Mouse (Mus musculus) monocyte, adult 5-6 weeks (primary cell): Measurements from ENCODE around the gene Tgoln1. TPM values are rescaled to one million over a fixed set of nuclear protein-coding genes. Genes with fewer than 3 reads are reported as not detected.

Source experiments
- ATAC-seq: fragments of 153-309, 156-312 bp; replicated peaks from 2 replicates; pipeline ENCODE4 v1.8.0; 2017; ENCODE audit warnings: mild to moderate bottlenecking; ENCODE audit not compliant: low TSS enrichment, insufficient number of reproducible peaks, severe bottlenecking, poor library complexity, low FRiP score
- total RNA-seq: library from RNA; stranded (forward); fragments of 200-1000, 200-491, 200-594 nt; gene quantifications from 3 replicates; pipeline ENCODE4 v1.2.3, GENCODE M21; 2017

Gene Tgoln1
- total RNA-seq, 1 experiment from 2014 or later: 123 TPM

DNA sequence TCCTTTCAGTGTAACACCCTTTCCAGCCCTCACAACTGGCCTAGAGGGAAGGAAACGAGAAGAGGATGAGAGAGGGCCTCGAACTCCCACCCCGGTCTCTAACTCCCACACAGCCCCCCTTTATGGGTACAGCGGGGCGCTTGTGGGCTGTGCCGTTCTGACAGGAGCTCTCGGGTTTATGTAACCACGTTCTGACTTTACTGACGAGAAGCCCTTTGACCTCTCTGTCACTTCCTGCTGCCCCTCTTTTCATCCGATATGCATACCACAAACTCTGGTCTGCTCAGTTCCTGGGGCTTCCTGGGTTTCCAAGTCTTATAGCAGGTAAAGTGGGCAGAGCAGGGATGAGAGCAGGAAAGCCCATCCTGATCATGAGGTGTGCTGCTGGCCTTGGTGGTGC, 17.5 kb upstream of the Tgoln1 start:
- ATAC-seq: no peak

DNA sequence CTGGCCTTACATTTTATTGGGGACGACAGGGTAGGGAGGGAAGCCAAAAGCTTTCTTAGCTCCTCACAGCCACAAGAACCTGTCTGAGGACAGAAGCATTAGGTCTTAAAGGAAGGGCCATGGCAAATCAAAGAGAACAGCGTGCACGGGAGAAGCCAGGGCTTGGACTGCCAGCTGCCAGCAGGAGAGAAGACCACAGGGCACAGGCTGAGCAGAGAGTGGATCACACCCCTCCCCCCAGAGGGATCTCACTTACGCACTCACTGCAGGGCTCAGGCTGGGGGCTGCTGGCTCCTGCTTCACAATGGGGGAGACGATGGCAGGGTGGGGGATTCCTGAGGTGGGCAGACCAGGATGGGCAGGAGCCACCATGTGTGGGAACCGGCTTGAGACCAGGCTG, 14.9 kb upstream of the Tgoln1 start:
- ATAC-seq: no peak

DNA sequence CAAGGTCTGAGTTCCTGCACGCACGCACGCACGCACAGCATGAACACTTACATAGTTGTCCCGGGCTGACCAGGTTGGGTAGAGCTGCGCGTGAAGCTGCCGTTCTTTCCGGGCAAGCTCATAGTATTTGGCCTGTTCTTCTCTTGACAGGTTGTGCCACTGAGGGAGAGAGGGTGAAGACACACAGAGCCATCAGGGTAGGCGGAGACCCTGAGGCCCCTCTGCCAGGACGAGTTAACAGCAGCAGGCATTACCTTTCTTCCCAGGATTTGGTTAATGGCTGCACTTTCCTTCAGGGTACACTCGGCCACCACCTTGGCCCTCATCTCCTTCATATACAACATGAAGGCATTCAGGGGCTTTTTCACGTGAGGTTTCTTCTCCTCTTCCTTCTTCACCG, 14.2 kb upstream of the Tgoln1 start:
- ATAC-seq: no peak

DNA sequence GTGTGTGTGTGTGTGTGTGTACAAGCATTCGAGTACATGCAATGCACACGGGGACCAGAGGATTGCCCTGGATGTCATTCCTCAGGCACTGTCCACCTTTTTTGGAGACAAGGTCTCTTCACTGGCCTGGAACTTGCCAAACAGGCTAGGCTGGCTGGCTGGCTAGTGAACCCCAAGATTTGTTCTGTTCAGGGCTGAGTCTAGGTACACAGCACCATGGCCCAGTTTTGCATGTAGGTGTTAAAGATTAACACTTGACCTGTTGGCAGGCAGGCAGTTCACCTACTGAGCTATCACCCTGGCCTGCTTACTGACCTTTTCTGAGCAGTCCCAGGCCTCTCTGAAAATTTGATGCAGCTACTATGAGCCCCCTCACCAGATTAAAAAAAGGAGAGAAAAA, 13.6 kb upstream of the Tgoln1 start:
- no peak for ATAC-seq

DNA sequence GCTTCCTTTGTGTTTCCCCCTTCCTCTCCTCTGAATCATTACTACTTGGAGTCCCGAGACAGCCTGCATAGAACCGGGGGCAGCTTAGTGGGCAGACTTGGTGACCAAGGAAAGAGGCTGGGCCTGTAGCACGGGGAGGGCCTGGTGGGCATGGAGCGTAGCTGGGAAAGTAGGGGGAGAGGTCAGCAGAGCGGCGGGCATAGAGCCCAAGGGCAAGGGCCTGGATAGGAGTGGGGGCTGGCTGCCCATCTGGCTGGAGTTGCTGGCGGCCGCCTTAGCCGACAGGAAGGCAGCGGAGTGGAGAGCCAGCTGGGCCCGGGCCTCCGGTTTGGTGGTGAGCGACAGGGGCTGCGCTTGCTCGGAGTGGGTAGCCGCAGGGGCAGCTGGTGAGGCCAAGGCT, 10.5 kb upstream of the Tgoln1 start:
- no peak for ATAC-seq

DNA sequence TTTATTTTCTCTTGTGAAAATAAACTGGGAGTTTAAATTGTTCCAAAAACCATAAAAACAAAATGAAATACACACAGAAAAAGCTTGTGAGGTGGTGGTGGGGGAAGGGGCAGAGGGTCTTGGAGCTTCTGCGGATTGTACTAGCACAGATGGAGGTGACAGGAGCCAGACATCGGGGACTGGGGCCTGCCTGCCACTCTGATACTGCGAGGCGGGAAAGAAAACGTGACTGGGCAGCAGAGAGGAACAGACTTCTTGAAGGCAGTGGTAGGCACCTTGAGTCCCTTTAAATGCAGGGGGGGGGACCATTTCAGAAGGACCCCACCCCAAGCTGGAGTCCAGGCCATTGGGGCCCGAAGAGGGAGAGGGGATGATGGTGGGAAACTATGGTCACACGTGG, 9.6 kb upstream of the Tgoln1 start:
- no peak for ATAC-seq

DNA sequence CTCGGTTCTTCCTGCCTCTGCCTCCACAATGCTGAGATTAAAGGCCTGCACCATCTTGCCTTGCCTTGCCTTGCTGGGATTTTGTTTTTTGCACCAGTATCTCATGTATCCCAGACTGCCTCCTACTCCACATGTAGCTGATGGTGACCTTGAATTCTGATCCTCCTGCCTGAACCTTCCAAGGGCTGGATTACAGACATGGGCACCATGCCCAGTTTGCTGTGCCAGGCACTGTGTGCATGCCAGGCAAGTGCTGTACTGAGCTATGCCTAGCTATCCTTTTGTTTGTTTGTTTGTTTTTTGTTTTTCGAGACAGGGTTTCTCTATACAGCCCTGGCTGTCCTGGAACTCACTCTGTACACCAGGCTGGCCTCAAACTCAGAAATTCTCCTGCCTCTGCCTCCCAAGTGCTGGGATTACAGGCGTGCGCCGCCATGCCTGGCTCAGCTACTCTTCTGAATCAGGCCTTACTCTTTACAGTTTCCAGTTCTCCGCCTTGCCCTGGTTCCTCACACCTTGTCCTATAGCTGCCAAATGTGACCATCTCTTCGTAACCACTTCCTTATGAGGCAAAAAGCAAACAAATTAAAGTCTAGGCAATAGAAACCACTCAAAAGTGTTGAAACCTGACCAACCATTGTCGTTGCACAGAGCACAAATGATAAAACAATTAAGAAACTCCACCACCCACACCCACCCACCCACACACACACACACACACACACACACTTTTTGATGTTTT, 7.0 kb upstream of the Tgoln1 start:
- ATAC-seq: peak; percentile 66

DNA sequence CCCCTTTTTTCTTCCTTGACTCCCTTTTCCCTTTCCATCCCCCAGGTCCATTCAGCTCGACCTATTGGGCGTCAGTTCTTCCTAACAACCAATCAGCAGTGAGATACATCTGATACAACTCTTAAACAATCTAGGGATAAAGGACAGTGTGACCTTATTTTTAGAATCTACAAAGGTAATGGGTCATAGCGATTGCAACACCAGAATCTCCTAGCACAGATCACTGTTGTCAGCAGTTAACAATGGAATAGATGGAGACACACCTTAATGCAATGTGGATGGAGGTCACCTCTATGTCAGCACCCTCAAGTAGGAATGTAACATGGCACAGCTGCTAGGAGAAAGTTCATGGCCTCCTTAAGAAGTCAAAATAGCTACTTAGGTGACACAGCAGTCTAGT, 6.1 kb upstream of the Tgoln1 start:
- ATAC-seq: no peak

DNA sequence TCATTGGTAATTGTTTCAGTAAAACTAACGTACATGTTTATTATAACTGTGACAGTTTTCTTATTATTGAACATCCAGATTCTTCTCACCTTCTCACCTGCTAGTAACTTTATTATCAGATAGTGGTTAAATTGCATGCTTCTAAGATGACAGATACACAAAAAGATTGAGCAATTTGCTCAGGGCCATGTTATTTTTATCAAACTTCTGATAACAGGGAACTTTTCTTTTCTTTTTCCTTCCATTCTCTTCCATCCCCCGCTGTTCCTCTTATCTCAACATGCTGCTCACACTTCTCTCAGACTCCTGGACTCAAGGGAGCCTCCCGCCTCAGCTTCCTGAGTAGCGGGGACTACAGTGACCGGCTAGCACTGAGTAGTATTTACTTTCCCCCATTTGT, 4.1 kb upstream of the Tgoln1 start:
- no peak for ATAC-seq

DNA sequence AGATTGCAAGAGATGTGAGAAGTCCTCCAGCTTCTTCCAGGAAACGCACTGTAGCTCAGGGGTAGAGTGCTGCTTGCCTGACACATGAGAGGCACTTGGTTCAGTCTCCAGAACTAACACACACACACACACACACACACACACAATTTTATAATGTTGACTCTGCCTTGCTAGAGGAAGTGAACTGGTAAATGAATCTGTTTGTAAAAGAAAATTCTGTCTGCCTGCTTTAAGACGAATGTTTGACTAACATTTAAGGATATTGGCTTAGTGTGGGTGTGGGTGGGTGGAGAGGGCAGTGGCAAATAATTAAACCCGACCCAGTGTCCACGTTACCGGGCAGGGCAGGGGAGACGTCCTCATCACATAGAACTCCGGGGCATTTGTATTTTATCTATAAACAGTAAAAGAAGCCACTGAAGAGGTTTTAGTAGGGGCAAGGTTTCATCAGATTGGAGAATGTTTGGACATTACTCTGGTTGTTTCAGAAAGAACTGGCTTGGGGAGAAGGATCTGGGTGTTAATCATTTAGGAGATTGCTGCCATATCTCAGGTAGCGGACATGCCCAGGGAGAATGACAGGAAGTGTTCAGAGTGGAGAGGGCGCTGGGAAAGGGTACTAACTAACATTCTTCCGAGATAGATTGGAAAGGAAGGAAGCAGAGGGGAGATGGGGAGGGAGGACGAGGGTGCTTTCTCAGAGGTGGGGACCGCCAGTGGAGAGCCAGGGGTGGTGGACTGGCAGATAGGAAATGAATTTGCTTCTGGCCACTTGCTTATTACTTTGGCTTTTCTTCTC, 3.1 kb upstream of the Tgoln1 start:
- no peak for ATAC-seq

DNA sequence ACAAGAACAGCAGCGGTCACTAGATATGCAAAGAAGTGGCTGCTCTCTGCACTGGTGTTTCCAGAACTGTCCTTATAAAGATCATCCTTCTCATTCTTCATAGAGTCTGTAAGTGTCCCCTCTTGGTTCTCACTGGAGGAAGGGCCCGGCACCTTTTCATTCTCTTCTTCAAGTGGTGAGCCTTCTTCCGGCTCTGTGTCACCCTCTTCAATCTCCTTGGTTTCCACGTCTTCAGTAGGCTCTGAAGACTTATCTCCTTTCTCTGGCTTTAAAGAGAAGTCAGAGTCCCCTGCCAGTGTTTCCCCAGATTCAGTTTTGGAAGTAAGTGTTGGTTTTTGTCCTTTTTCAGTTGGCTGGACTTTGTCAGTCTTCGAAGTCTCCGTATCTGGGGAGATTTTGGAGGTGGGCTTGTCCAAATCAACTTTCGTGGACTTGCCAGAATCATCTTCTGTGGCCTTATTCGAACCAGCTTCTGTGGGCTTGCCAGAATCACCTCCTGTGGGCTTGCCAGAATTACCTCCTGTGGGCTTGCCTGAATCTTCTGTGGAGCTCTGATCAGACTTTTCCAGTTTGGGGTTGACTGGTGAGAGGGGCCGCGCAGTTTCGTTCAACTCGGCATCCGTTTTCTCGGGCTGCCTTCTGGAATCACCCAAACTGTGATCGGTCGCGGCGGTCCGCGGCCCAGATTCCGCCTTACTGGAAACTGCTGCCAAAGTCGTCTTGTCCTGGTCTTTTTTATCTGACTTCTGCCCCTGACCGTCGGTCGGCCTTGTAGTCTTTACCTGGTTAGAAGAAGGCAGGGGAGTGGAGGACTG, 1.0 kb downstream of the Tgoln1 start:
- ATAC-seq: no peak

DNA sequence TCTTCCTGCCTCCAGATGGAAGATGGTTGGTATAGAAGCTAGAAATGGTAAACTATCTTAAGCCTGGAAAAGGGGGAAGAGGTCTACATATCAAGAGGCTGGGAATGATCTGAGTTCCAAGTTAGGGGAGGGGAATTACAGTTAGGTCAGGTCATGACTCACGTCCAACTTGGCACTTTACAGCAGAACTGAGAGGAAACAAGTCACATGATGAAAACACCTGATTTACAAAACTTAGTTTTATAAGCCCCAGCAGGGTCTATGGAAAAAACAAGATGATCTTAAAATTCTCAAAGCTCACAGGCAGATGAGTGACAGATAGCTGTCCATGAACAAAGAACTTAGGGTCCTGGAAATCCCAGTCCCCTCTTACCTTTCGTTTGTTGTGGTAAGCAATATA, 1.6 kb downstream of the Tgoln1 start:
- no peak for ATAC-seq

DNA sequence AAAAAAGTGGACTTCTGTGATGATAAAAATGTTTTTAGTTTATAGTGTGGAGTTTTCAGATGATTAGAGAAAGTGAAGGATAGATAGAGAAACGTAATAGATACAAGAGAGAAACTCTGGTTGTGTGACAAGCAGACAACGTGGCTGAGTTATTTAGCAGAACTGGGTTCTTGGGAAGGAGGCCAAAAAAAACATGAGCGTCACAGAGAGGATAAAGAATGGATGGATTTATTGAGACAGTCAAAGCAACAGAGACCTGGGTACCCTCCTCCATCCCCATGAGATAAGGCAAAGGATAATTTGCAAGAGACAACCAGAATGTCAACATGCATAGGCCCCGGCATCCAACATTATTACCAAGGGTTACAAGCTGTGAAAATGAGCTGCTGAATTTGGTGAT, 6.5 kb downstream of the Tgoln1 start:
- no peak for ATAC-seq

DNA sequence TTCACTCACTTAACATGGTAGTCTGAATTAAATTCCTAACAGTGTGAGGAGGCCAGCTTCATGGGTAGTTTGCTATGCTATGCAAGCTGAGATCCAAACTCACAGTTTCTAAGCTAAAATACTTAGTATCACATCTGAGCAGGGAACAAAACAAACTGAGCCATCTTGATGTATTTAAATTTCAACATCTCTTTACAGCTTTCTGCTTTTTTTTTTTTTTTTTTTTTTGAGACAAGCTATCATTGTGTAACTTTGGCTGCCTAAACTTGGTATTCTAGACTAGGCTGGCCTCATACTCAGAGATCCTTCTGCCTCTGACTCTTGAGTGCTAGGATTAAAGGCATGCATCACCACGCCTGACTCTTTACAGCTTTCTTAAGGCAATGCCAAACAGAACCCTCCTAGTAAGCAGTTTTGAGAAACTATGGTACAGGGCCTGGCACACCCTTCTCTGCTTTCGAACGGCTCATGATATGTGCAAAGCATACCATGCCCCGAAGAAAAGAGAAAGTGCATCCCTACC, 8.1 kb downstream of the Tgoln1 start:
- no peak for ATAC-seq

DNA sequence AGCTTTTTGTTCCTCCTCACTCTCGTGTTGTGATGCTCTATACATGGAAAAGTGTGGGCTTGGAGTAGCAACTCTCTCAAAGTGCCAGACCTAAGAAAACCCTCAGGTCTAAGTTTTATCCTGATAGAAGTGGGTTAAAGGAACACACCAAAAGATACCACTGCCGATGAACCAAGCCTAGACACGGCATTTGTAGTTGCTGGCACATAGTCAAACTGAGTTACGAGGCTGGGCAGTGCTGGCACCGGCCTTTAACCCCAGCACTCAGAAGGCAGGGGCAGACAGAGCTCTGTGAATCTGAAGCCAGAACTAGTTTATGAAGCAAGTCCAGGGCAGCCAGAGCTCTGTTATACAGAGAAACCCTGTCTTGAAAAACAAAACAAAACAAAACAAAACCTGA, 9.1 kb downstream of the Tgoln1 start:
- no peak for ATAC-seq

DNA sequence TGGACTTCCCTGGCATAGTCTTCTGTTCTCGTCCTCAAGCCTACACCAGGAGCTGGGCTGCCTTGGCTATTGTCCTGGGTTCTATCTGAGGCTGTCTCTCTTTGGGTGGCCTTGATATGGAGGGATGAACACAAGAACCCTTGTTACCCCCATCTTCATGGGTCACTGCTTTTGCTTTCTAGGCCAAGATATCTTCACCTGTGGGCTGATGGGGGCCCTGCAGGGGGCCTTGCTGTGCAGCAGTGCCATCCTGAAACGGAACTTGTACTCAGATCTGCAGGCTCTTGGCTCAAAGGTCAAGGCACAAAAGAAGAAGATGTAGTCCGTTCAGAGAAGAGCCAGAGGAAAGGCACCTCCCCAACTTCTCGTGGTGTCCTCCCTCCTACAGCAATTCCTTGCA, 9.7 kb downstream of the Tgoln1 start:
- no peak for ATAC-seq

DNA sequence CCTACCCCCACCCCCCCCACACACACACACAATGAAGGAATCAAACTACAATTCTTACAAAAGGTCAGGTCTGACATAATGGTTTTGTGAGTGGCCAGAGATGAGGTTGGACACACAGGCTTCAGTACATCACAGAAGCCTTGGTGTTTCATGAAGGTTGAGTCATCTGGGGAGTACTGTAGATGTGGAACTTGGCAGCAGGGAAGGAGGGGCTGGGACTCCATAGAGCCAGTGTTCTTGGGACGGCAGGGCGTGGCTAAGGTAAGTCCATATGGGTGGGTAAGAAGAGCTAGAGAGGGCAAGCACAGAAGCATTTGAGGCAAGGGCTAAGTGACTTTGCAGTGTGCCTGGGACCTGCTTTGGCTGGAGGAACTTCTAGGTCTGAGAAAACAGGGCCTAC, 12.7 kb downstream of the Tgoln1 start:
- ATAC-seq: no peak

DNA sequence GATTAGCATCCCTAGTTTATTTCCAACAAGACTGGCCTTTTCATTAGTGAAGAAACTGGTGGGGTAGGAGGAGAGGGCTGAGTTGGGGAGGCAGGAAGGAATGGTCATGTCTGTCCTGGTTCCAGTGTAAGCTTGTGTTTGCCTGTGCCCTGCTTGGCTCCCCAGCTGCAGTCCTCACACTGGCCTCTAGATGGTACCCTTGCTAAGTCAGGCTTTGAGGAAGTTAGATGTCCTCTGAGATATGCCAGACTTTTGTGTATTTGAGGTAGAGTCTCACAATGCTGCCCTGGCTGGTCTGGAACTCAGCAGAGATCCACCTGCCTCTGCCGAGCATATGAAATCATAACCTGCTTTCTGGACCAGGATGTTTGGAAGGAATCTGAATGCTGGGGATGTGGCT, 15.1 kb downstream of the Tgoln1 start:
- peak; percentile 74 for ATAC-seq

DNA sequence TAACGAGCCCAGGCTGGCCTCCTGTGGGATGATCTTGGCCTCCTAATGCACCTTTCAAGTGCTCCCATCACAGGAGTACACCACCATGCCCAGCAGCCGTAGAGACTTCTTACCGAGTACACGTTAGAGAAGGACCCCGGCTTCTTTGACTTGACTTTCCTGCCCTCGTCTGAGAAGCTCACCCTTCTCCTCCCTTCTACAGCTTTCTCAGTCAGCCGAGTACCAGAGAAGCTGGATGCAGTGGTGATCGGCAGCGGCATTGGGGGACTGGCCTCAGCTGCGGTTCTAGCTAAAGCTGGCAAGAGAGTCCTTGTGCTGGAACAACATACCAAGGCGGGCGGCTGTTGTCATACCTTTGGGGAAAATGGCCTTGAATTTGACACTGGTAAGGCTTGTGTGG, 16.0 kb downstream of the Tgoln1 start:
- no peak for ATAC-seq
